Mouse (Mus musculus): ENCODE measurements at regions not wholly inside any gene's neighbourhood (a gene's known extent, or its start where the extent isn't known, plus 50 kb on each side); places are given as distances from the start of the nearest gene placed in this dataset.

DNA sequence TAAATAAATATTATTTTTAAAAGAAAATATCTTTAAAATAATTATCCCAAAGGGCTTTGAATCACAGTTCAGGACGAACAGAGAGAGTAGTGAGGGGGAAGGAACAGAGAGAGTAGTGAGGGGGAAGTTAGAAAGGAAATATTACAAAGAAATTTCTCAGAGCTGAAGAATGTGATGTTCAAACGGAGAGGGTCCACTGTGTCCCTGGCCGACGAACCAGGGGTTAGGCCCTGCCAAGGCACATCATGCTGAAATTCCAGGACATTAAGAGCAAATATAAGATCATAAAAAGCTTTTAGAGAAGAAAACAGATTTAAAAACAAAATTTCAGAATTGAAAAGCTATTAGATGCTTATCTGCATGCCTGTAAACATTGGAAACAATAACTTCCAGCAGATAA is 61.6 kb downstream of the Skor1 start:
- DNase-seq (ENCODE audit: low read depth, low spot score), result no peak

DNA sequence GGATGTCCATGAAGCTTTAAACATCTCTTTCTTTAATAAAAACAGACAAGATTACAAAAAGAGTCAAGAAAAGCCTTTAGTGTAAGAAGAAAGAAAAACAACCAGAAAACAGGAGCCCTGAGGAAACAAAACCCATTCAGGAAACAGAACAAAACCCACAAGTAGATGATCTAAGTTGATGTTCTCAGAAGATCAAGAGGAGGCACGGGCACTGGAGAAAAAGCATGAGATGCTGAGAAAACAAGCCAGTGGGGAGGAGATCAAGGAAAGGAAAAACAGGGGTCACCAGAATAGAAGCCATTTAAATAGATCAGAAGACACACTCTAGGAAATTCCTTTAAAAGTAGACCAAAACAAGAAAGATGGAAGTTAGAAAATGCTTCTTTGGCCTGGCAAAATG is 62.1 kb downstream of the Skor1 start:
- DNase-seq (ENCODE audit: low read depth, low spot score), result no peak

DNA sequence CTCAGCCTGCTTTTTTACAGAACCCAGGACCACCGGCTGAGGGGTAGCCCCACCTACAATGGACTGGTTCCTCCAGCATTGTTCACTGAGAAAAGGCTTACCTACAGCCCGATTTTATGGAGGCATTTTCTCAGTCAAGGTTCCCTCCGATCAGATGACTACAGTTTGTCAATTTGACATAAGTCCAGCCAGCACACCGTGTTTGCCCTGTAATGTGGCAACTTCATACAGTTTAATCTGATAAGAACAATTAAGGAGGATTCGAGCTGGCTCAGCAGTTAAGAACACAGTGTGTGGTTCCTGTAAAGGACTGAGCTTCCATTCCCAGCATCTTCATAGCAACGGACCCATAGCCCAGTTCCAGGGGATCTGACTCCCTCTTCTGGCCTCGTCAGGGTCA is 65.9 kb downstream of the Skor1 start:
- DNase-seq (ENCODE audit: low read depth, low spot score), result no peak

DNA sequence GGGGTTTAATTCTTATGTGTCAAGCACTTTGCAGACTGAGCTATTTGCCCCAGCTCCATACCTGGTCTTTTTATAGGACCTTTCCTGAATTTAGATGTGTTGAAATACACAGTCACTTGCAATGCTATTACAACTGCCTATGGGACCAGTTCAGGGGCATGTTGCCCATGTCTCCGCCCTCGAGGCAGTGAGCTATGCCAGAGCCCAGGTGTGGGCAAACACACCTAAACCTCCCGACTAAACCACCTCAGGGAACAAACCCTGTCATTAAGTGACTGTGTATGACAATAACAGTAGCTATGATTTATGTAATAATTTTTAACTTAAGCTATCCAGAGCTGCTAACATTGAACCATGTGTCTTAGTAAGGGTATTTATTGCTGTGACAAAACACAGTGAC is 66.5 kb downstream of the Skor1 start:
- DNase-seq (ENCODE audit: low read depth, low spot score), result no peak

DNA sequence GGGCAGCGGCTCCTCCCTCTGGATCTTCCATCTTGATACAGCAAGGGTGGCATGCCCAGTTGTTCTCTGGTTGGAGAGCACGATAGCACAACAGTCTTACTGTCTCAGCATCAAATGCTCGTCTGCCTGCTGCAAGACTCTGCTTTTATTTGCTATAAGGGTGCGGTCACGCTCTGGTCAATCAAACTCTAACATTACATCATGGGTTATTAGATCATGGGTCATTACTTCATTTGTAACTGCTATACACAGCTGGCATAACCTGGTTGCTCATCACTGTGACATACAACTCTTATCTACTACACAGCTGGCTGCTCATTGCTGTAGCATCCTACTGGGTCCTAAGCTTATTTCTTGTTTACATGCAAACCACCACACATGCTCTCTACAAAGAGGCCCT is 68.4 kb downstream of the Skor1 start:
- DNase-seq (ENCODE audit: low read depth, low spot score), result no peak

DNA sequence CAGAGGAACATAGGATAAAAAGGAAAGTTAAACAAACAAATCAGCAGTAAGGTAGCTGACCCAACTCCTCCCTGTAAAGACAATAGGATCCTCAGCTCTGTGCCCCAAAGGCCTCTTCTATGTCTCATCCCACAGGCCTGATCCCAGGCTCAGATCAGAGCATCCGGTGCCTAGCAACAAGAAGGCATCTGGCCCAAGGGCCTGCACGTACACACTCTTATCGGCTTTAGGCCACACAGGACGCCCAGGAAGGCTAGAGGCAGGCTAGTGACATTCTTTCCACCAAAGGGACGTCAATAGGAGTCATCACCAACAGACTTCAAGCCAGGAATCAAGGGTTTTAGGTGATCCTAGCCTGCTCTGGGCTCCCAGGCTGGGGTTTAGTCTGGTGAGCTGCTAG is 73.5 kb downstream of the Skor1 start:
- peak; percentile 62 for DNase-seq (ENCODE audit: low read depth, low spot score)

DNA sequence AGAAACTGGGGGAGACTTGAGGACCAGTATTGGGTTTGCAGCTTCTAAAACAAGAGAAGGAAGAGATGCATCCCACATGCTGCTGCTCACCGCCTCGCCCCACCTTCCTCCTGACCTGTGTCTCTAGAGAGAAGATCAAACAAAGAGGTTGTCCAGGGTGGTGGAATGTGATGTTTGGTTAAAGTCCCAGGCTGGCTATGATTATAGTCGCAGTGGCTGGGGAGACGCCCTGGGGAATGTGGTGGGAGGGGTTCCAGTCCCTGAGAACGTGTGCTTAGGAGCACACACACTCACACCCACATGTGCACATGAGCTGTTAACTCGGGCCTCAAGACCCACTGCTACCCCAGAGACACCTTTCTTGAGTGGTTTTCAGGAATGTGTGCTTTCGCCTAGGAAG is 74.0 kb downstream of the Skor1 start:
- peak; percentile 66 for DNase-seq (ENCODE audit: low read depth, low spot score)

DNA sequence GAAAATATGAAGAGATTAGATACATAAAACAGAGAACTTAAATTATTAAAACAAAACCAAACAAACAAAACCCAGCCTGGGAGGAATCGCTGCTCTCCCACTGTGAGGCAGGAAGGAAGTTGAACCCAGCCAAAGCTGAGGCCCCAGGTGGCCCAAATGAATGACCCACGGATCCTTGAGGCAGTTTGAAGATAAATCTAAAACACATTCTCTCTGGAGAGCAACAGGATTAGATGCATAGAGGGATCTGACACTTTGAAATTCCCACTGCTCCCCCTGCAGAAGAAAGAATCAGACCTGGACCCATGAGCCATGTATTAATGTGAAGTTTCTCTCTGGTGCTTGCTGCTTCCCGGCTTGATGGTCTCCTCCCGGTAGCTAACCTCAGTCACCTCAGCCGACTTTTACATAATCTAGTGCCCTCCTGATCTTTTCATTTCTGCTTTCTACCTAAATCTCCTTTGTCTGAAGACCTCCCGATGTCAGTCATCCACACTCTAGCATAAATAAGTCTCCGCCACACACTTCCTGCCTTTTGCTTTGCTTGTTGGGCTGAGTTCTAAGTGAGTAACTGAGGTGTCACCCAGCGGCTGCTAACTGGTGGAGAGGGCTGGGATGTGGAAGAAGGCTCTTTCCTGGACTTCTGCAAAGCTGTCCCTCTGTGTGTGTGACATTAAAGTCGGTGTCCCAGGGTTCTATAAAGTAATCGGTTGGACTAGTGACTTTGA is 74.6 kb downstream of the Skor1 start:
- peak; percentile 80 for DNase-seq (ENCODE audit: low read depth, low spot score)

DNA sequence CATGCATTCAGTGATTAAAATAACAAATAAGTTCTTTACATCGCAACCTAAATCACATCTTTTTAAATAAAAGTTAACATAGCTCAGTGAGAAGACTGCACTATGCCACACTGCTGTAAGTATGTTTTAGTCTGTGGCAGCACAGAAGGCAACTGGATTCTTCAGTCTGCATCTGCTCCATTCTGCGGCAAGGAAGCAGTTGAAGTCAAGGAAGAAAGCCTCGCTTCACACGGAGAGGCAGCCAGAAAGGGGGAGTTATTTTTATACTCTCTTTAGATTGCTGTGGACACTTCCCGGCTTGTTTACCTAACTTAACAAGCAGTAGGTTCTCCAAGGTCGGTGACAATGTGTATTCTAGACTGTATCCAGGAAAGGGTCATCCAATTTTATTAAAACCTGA is 77.7 kb downstream of the Skor1 start:
- no peak for DNase-seq (ENCODE audit: low read depth, low spot score)

DNA sequence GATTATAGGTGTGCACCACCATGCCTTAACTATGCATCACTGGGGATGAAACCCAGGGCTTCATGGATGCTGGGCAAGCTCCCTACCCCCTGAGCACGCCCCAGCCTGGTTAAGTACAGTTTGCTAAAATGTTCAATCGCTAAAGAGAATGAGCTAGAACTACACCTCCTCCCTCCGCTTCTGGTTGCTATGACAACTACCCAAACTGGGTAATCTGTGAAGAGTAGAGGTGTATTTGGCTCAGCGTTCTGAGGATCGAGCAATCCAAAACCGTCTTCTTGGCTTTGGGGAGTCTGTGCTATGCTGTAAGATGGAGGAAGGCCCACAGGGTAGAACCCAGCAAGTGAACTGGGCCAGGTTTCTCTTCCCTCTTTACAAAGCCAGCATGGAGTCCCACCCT is 78.8 kb downstream of the Skor1 start:
- DNase-seq (ENCODE audit: low read depth, low spot score), result peak; percentile 56

DNA sequence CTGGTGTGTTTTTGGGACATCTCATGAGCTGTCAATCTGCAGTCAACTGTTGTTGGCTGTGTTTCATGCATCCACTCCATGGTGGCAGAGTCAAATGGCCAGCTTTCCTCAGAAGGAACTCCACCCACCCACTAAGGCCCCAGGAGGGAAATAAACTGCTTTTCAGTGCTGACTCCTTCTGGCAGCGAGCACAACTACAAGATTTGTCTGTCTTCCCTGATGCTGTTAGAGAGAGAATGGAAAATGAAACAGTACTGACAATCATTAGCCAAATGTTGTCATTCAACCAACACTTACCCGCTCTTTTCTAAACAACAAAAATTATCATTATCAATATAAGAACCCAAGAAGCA is 79.3 kb upstream of the Pias1 start:
- DNase-seq (ENCODE audit: low read depth, low spot score), result no peak

DNA sequence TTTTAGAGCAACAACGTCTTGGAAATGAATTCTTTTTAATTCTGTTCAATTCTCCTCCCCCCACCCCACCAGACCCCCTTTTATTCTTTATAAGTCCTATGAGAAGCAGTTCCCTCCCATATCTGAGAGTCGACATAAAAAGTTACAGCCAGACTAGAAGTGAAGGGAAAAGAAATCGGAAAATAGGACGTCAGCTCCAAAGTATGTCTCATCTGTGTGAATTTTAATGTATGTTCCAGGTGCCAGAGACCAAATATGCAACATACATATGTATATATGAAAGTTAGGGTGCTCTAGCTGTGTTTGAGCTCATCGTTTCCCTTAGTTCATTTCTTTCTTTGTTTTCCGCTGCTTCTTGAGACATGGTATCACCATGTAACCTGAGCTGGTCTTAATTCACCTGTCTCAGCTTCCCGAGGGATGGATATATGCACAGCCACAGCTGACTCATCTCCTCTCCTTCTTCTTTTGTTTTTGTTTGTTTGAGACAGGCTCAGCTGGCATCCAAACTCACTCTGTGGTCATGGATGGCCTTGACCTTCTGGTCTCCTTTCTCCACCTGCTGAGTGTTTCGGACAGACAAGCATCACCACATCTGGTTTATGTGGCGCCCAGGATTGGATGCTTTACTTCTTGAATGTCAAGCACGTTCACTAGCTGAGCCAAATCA is 78.8 kb upstream of the Pias1 start:
- DNase-seq (ENCODE audit: low read depth, low spot score), result peak; percentile 61

DNA sequence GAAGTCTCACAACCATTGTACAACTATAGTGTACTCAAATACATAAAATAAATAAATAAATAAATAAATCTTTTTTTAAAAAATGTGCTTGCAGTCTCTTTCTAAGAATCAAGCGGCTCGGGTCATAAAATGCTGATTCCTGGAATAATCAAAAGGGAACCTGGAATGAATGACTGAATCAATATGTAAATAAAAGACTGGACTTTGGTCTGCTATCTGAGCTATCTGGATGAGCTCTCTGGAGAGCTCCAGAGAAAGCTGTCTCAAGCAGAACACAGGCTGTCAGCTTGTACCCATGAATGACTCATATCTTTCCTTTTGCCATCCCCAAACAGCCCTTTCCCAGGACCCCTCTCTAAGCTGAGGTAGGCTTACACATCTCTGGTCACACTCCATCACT is 75.8 kb upstream of the Pias1 start:
- no peak for DNase-seq (ENCODE audit: low read depth, low spot score)

DNA sequence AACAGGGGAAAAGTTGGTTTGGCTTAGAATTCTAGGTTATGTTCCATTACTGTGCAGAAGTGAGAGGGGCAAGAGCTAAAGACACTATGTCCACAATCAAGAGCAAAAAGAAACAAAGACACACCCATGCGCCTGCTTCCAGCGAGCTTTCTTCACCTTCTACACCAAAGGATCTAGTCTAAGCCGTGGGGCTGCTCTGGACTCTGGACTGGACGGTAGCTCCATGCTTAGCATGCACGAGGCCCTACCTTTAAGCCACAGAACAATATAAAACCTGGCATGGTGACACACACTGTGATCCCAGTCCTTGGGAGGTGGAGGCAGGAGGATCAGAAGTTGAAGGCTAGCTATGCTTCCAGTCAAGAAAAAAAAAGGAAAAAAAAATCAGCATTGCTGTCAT is 73.0 kb upstream of the Pias1 start:
- no peak for DNase-seq (ENCODE audit: low read depth, low spot score)

DNA sequence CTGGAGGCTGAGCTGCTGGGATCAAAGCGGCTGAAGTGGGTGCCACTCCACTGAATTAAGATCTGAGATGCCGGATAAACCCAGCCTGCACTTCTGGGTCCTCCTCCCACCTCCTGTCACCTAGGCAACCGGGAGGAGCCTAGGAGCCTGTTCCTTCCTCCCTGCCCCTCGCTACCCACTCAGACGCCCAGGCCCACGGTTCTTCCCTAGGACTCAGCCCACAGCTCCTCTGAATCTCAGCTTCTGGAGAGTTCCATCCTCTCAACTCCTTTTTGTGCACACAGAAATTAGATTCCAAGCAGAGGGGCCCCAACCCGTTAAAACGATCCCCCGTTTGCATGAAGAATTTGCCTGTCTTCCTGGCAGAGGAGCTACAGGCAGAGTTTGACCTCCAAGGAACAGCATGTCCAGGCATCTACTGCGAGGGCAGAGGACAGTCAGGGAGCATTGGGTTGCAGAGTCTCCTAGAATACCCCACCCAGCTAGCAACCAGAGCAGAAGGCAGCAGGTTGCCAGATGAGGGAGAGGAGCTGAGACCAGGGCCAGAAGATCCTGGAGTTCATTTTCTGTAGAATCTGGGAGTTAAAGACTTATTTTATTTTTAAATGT is 71.6 kb upstream of the Pias1 start:
- peak; percentile 77 for DNase-seq (ENCODE audit: low read depth, low spot score)

DNA sequence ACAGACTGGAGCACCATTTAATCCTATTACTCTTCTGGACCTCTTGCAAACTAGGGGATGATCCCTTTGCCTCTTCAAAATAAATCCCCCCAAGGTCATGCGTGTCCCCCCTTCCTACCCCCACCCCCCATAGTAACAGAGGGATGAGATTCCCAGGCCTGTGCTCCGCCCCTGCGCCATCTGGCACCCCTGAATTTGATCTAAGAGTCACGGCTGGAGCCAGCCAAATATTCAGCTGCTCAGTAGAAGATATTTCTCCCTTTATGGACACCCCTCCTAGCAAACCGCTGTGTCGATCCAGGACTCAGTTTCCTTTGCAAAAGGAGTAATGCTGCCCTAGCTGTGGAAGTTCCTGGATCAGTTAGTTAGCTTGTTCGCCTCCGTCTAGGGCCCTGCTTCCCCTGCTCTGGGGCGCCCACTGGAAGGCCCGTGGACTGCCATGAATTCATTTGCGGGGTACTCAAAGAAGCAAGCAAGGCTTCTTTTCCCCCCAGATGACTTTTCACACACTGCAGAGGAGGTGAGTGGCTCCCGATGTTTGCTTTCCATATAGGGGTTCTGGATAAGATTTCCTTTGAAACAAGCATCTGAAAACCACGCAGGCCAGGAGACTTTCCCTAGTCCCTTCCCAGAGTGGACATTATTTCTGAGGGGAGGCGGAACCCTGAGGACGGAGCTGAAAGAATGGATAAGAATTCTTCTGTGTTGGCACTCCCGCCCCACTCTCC is 70.9 kb upstream of the Pias1 start:
- no peak for DNase-seq (ENCODE audit: low read depth, low spot score)

DNA sequence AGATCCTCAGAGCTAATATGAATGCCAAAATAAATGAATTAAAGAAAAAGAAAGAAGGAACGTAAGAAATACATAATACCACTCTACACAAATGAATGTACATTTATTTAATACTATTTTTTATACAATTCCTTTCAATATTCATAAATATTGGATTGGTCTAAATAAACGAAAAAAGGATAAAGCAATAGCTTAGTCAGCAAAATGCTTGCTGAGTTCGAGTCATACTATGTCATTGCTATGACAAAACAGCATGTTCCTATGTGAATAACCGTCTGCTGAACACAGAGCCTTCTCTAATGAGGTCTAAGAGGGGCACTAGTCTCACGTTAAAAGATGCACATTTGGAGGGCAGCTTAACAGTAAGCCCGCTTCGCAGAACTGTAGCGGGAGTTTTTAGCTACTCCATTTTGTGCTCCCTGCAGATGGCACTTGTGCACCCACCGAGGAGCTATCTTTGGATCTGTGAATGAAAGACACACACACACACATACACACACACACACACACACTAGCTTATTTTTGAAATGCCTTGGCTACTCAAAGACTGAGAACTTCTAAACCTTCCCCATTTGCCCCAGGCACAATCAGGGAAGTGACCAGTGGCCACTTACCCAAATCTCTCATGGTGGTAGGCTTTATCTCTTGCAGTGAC is 69.1 kb upstream of the Pias1 start:
- no peak for DNase-seq (ENCODE audit: low read depth, low spot score)

DNA sequence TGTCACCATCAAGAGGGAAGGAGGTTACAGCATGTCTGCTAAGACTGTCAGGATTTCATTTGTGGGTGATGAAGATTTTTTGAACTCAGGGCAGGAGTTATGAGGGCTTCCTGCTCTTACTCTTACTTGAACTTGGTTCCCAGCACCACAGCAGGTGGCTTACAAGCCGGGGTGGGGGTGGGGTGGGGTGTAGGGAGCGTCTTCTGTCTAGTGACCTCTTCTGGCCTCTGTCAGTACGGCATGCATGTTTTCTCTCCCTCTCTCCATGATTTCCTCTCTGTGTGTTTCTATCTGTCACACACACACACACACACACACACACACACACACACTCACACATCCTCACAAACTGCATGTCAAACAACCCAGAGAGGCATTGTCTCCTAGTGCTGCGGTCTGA is 64.5 kb upstream of the Pias1 start:
- peak; percentile 73 for DNase-seq (ENCODE audit: low read depth, low spot score)

DNA sequence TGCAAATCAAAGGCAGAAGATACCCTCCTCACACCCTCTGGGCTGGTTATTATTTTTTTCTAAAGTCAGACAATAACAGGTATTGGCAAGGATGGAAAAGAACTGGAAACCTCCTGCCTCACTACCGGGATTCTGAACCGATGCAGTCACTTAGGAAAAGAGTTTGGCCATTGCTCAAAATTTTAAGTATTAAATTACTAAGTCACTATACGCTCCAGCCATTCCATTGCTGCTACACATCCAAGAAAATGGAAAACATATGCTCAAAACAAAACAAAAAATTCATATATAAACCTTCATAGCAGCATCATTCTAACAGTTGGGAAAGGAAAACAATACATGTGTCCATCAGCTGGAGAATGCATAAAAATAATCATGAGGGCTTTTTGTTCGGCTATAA is 63.9 kb upstream of the Pias1 start:
- DNase-seq (ENCODE audit: low read depth, low spot score), result no peak

DNA sequence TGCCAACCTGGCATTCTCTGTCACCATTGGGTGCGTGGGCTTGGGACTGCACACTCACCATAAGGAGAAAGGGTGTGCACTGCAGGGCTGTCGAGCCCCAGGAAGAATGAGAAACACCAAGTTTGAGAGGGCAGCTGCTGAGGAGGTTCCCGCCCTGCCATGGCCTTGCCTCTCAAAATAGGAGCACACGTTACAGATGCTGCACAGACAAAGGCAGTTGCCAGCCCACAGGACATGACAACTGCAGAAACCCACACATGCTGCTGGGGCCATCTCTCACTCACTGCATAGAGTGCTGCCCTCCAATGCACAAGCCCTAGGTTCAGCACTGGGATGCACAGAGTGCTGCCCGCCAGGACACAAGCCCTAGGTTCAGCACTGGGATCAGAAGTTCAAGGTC is 61.6 kb upstream of the Pias1 start:
- peak; percentile 39 for DNase-seq (ENCODE audit: low read depth, low spot score)

DNA sequence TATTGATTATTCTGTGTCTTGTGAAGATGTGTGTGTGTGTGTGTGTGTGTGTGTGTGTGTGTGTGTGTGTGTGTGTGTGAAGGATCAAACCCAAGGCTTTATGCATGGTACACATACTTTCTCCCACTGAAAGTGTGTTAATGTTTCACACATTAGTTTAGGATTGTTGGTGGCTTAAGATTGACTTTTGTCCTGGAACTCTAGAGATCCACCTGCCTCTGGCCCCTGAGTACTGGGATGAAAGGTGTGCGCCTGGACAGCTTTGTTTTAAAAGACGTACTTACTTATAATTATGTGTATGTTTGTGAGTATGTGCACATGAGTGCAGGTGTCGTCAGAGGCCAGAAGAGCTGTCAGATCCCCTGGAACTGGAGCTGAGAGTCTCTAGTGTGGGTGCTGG is 59.3 kb upstream of the Pias1 start:
- DNase-seq (ENCODE audit: low read depth, low spot score), result no peak

DNA sequence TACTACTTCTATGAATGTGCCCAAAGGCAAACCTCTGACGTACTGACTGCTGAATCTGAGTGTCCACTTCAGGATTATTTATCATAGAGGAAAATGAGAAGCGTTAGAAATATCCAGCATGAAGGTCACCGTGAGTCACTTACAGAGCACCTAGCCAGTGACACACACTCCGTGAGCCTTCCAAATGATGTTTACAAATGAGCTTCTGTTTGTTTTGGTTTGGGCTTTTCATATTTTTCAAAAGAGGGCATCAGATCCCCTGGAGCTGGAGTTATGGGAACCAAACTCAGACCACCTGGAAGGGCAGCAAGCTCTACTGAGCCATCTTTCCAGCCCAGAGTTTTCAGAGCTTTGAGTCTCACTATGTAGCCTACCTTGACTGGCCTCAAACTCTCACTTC is 57.8 kb upstream of the Pias1 start:
- DNase-seq (ENCODE audit: low read depth, low spot score), result no peak

Measured in R1 (cell line).